Mouse (Mus musculus): ENCODE measurements around the gene Msi2. TPM values are rescaled to one million over a fixed set of nuclear protein-coding genes. Genes with fewer than 3 reads are reported as not detected.

Msi2 gene
- polyA plus RNA-seq, 1 experiment from 2014 or later: 29.1 TPM

DNA sequence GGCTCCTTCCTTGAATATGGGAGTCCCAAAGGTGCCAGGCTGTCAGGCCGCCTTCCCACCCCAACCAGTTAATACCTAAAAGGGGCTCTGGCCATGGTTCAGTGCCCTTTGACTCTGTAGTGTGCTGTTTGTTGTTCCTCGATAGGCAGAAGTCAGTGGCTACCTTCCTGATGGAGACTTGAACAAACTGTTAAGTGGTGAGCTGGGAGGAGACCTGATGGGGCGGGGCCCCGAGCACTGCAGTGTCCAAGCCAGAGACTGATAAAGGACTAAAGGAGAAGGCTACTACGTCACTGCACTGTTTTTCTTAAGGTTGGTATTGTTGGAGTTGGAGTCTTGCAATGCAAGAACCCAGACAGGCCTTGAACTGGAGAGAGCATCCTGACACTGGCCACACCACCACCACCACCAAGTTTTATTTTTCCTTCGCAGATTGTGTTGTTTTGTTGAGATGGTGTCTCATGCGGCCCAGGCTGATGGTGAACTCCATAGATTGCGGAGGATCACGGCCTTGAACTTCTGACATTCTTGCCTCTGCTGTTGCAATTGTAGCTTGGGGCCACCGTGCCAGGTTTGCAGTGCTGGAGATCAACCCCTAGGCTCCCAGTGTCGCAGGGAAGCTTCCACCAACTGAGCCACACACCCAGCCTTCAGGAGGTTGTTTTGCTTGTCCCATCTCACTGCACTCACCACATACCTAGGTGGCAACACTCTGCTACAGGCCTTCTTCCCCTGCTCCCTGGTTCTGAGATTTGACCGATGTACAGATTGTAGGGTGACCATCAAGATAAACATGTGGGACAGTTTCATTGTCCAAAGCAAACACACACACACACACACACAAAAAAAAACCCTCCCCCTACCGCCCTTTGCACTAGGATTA lies 2.2 kb upstream of the Msi2 start:
- H3K4me3 ChIP-seq (replicated peaks): no peak overlapping the region
- H3K27ac ChIP-seq: peak overlapping the region; percentile 51
- H3K4me2 ChIP-seq: 0 out of 2 replicates have a peak overlapping the region, but pooled peaks have one; percentile 9
- no peaks in the 10 kb centered on the region for H3K36me3 ChIP-seq
- WGBS: 68% methylated on average over 13 of the region's 13 CpGs
- H3K27me3 ChIP-seq: no peaks in the 10 kb centered on the region
- no peak overlapping the region for H3K9ac ChIP-seq
- ATAC-seq (replicated peaks; ENCODE audit: low FRiP score): no peak
- peaks cover 35% of the 10 kb centered on the region for H3K4me1 ChIP-seq
- no peaks in the 10 kb centered on the region for H3K9me3 ChIP-seq (replicated peaks)

DNA sequence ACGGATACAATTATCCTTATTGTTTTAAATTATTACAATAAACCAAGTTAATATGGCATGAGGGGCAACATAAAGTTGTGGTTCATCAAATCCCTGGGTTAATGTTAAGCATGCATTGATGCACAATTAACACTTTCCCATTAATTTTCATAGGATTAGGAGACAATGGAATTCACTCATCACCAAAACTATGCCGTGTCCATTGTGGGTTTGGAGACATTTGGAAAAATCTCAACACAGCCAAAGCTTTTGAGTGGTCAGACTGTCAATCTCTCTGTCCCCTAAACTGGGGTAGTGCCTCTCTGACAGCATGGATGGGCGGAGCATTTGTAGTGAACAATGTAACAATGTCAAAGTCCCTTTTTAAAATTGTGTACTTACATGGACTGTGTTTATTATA lies 1.3 kb upstream of the Msi2 start:
- Histone ChIP-seq H3K4me1 (peaks cover 44% of the 10 kb centered on the region), H3K4me3 (replicated peaks) (peak overlapping the region; percentile 95; the same call in 1 of the 2 replicates), H3K36me3 (no peaks in the 10 kb centered on the region), H3K9ac (no peak overlapping the region), H3K27ac (0 out of 2 replicates have a peak overlapping the region, but pooled peaks have one; percentile 95), H3K27me3 (no peaks in the 10 kb centered on the region), H3K9me3 (replicated peaks) (no peaks in the 10 kb centered on the region), H3K4me2 (peak overlapping the region; percentile 9; the same call in 1 of the 2 replicates)
- 64% methylated on average over 3 of the region's 3 CpGs for WGBS
- ATAC-seq (replicated peaks; ENCODE audit: low FRiP score): no peak

DNA sequence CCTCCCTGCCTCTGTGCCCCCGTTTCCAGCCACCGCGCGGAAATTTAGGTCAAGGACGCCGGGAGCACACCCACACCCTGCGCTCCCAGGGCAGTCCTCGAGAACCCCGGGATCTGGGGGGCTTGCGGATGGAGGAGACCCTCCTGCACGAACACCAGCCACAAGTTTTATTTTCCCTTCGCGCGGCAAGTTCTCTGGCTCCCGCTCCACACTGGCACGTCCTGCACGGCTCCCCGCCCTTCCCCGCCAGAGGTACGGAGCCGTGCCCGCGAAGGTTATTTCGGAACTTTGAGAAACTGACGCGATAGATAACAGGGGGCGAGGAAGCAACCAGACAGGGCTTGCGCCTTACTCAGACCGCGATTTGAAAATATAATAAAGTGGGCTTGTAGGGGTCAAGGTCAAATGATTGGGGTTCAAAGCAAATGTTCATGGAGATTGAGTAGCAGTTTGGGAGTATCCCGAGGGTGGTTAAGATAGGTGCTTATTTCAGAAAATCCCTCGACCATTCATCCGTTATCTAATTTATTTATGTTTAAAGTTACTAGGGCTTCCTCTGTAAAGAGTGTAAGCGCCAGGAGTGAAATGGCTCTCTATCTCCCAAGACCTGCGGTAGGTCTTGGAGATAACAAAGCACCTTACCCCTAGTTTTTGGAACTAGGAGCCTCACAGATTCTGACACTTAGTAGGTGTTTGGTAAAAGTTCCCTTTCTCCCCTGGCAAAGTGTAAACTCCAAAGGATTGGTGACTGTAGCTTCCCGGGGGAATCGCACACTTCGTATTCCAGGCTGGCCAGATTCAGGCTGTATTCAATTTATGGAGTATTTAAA lies 668 bp upstream of the Msi2 start:
- Histone ChIP-seq H3K36me3 (no peaks in the 10 kb centered on the region; the same call in 1 of the 2 replicates), H3K9me3 (replicated peaks) (no peaks in the 10 kb centered on the region), H3K27me3 (no peaks in the 10 kb centered on the region), H3K4me1 (peaks cover 50% of the 10 kb centered on the region), H3K4me2 (peak overlapping the region; percentile 95), H3K4me3 (replicated peaks) (peak overlapping the region; percentile 95), H3K9ac (peak overlapping the region; percentile 86), H3K27ac (peak overlapping the region; percentile 95)
- ATAC-seq (replicated peaks; ENCODE audit: low FRiP score): peak; percentile 35
- WGBS: 7% methylated on average over 38 of the region's 38 CpGs

DNA sequence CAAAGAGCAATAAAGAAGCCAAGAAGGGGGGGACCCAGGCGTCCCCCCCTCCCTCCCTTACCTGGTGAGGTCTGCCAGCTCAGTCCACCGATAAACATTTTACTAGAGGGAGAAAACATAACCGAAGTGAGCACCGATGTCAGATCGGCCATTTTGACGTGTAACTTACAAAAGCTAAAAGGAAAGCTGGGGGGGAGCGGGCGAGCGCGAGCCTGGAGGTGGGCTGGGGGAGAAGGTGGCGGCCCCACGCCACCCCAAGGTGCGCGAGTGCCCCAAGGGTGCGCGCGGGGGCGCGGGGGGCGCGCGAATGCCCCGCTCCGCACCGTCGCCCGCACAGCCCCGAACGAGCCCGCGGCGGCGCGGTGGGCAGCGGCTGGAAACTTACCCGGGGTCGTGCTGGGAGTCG lies 666 bp downstream of the Msi2 start:
- whole genome bisulfite sequencing: under 1% methylated on average over 35 of the region's 38 CpGs
- peaks cover under 1% of the 10 kb centered on the region; the same call in 1 of the 2 replicates for H3K36me3 ChIP-seq

DNA sequence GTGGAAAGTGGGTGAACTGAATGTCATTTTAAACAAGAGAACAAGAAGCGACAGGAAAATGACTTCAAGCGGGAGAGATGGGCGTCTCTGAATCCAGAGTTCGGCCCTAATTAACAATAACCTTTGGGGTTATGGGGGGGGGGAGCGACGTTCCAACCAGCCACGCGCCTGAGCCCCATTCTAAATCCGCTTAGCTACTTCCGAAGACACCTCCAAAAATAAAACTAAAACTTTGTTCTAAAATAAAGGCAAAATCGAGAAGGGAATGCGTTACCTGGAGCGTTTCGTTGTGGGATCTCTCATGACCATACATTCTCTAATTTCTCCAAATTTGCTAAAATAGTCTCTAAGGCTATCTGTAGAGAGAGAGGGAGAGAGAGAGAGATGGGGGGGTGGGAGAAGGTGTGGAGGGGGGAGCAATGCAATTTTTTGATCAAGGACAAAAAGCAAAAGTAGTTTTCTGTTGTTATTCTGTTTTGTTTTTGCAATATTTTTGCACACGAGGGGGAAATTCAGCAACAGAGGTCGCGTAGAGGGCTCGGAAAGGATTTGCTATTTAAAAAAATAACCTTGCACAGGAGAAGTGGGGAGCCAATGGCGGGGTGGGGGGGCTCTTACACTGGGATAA lies 1.2 kb downstream of the Msi2 start:
- Histone ChIP-seq H3K4me1 (peaks cover 57% of the 10 kb centered on the region), H3K27ac (peak overlapping the region; percentile 95), H3K36me3 (peaks cover 5% of the 10 kb centered on the region), H3K4me3 (replicated peaks) (peak overlapping the region; percentile 95), H3K9me3 (replicated peaks) (no peaks in the 10 kb centered on the region), H3K9ac (peak overlapping the region; percentile 97), H3K4me2 (peak overlapping the region; percentile 95), H3K27me3 (no peaks in the 10 kb centered on the region)
- WGBS: under 1% methylated on average over 19 of the region's 19 CpGs
- ATAC-seq (replicated peaks; ENCODE audit: low FRiP score): no peak

More for the DNA sequence above, 666 bp downstream of the Msi2 start:
- Histone ChIP-seq H3K27ac (peak overlapping the region; percentile 95), H3K9ac (peak overlapping the region; percentile 97), H3K4me2 (peak overlapping the region; percentile 95), H3K9me3 (replicated peaks) (no peaks in the 10 kb centered on the region), H3K27me3 (no peaks in the 10 kb centered on the region), H3K4me1 (peaks cover 57% of the 10 kb centered on the region), H3K4me3 (replicated peaks) (peak overlapping the region; percentile 95)
- ATAC-seq (replicated peaks; ENCODE audit: low FRiP score): peak; percentile 41

DNA sequence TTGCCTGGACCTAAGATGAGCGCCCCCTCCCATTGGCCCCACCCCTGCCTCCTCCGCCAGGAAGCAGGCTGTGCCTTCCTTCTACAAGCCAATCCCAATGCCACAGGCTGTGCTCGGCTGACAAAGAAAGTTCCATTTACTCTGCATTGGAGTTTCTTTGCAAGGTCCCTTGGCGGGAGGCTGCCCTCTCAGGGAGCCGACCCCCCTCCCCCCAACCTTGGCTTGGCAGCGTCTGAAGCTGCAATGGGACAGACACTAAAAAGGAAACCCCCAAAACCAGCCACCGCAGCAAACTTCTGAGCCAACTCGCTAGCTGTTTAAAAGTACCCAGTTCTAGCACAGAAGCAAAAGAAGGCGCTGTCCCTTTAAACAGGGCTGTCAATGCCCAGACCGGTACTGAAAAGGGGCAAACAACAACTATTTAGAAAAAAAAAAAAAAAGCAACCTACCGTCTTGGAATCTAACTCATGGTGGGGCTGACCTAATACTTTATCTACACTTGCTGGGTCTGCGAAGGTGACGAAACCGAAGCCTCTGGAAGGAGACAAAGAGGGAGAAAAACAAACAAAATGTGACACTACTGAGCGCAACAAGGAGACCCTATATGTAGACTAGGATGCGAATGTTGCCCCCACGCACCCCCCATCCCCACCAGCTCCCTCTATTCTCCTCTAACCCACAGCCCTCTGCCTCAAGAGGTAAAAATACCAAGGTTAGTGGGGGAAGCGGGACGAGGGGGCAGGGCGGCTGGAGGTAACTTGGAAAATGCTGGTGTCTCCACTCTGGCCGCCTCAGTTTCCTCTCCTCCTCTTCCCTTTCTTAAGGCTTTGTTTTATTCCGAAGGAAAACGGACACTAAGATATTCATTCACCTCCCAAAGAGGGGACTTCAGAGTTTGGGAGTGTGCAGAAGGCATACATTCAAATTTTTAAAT lies 2.0 kb downstream of the Msi2 start:
- WGBS: 2% methylated on average over 23 of the region's 23 CpGs
- H3K4me3 ChIP-seq (replicated peaks): peak overlapping the region; percentile 95
- no peak for ATAC-seq (replicated peaks; ENCODE audit: low FRiP score)
- H3K4me2 ChIP-seq: peak overlapping the region; percentile 95
- peak overlapping the region; percentile 97 for H3K9ac ChIP-seq
- H3K36me3 ChIP-seq: peaks cover 13% of the 10 kb centered on the region
- peak overlapping the region; percentile 95 for H3K27ac ChIP-seq
- H3K4me1 ChIP-seq: peaks cover 61% of the 10 kb centered on the region
- H3K9me3 ChIP-seq (replicated peaks): no peaks in the 10 kb centered on the region
- H3K27me3 ChIP-seq: no peaks in the 10 kb centered on the region

DNA sequence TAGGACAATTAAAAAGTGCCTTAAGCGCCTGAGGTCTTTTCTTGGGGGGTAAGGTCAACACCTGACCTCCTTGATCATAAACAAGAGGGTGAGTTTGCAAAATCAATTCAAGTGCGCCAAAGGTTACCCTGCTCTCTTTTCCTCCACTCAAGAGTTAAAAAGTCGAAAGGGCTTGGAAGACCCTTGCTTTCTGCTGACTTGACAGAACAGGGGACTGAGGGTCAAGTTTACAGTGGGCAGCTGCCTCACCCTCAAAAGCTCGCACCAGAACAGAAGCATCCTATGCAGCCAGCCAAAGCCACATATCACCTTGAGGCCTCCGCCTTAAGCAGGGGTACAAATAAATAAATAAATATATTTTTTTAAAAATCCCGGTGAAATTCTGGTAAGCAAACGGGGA lies 3.0 kb downstream of the Msi2 start:
- Histone ChIP-seq H3K4me3 (replicated peaks) (peak overlapping the region; percentile 95), H3K4me1 (peaks cover 58% of the 10 kb centered on the region), H3K27me3 (no peaks in the 10 kb centered on the region), H3K27ac (peak overlapping the region; percentile 10; the same call in 1 of the 2 replicates), H3K4me2 (peak overlapping the region; percentile 95), H3K9me3 (replicated peaks) (no peaks in the 10 kb centered on the region), H3K9ac (0 out of 2 replicates have a peak overlapping the region, but pooled peaks have one; percentile 97), H3K36me3 (peaks cover 24% of the 10 kb centered on the region)
- ATAC-seq (replicated peaks; ENCODE audit: low FRiP score): no peak
- 23% methylated on average over 7 of the region's 7 CpGs for WGBS

DNA sequence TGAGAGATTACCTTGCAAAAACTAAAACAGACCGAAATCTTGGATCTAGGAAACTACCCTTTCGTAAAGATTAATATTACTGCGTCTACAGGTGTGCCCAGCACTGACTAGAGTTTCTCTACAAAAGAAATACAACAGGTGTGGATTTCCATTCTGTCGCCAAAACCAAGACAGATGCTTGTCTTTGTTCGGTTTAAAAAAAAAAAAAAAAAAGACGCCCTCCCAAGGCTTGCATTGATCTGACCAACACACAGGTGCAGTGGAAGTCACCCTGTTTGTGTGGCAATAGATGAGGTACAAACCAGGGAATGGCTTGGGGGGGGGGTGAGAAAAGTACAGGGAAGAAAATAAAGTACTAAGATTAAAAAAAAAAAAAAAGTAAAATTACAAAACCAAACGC lies 4.2 kb downstream of the Msi2 start:
- peaks cover 56% of the 10 kb centered on the region for H3K4me1 ChIP-seq
- 0 out of 2 replicates have a peak overlapping the region, but pooled peaks have one; percentile 10 for H3K9ac ChIP-seq
- WGBS: 55% methylated on average over 7 of the region's 7 CpGs
- H3K4me3 ChIP-seq (replicated peaks): 0 out of 2 replicates have a peak overlapping the region, but pooled peaks have one; percentile 95
- peaks cover 35% of the 10 kb centered on the region for H3K36me3 ChIP-seq
- no peak for ATAC-seq (replicated peaks; ENCODE audit: low FRiP score)
- H3K27ac ChIP-seq: no peak overlapping the region
- peak overlapping the region; percentile 95 for H3K4me2 ChIP-seq
- H3K9me3 ChIP-seq (replicated peaks): no peaks in the 10 kb centered on the region
- H3K27me3 ChIP-seq: no peaks in the 10 kb centered on the region

DNA sequence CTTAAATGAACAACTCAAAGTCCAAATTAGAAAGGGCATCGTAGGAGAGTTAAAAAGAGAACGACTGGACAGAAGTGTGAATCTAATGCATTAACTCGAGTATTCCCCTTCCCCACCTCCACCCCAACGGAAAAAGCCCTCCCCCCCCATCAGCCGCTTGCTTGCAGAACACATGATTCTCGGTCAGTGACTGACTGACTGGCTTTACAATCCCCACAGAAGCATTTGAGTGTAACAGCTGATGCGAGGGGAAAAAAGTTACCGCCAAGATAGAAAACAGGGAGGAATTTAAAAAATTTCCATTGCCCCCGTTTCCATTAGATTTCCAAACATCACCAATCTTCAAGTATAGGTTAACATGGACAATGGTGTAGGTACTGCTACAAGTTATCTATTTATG lies 4.8 kb downstream of the Msi2 start:
- peak overlapping the region; percentile 95 for H3K4me2 ChIP-seq
- ATAC-seq (replicated peaks; ENCODE audit: low FRiP score): no peak
- H3K36me3 ChIP-seq: peaks cover 42% of the 10 kb centered on the region
- no peaks in the 10 kb centered on the region for H3K9me3 ChIP-seq (replicated peaks)
- H3K9ac ChIP-seq: no peak overlapping the region
- 50% methylated on average over 9 of the region's 9 CpGs for WGBS
- peaks cover 56% of the 10 kb centered on the region for H3K4me1 ChIP-seq
- H3K4me3 ChIP-seq (replicated peaks): no peak overlapping the region
- no peaks in the 10 kb centered on the region for H3K27me3 ChIP-seq
- H3K27ac ChIP-seq: no peak overlapping the region

DNA sequence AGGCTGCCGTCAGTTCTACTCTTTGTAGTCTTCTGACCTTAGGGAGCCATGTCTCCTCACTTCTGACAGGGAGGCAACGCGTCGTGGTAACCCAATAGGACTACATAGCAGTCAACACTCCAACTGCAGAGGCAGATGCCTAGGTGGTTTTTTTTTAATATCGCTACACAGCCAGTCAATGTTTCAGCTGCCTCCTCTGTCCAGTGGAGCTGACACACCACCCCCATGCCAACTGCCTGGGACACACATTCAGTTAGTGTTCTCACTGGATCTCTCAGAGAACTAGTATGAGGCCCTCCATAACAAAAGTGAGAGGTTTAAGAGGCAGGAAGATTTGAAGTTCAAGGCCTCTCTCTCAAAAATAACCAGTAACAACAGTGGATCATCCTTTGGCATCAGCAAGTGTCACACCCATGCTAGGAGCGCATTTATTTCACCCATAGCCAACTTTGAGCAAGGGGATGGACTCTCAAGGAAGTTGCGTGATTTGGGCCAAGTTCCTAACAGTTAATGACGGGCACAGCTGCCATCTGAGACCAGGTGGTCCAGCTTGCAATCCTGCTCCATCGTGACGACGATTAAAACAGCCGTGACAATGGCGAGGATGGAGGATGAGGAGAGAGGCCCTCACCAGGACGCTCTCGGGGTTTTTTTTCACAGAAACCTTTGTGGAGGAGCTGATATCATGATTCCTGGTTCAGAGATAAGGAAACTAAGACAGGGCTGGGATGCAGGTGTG lies 8.3 kb downstream of the Msi2 start:
- no peak overlapping the region for H3K4me2 ChIP-seq
- no peak overlapping the region for H3K27ac ChIP-seq
- no peak overlapping the region for H3K4me3 ChIP-seq (replicated peaks)
- WGBS: 79% methylated on average over 15 of the region's 15 CpGs
- peaks cover 70% of the 10 kb centered on the region for H3K4me1 ChIP-seq
- H3K9me3 ChIP-seq (replicated peaks): no peaks in the 10 kb centered on the region
- no peak for ATAC-seq (replicated peaks; ENCODE audit: low FRiP score)
- H3K9ac ChIP-seq: no peak overlapping the region
- peaks cover 74% of the 10 kb centered on the region for H3K36me3 ChIP-seq
- H3K27me3 ChIP-seq: no peaks in the 10 kb centered on the region

Data from kidney, embryonic 15.5 days (tissue).